Mouse (Mus musculus): ENCODE data around the gene Cib3. TPM values are rescaled to one million over a fixed set of nuclear protein-coding genes. Genes with fewer than 3 reads are reported as not detected.

The Cib3 gene
- 0.16 TPM in 1 of 2 replicates, not detected in the other for polyA plus RNA-seq (2012; rRNA removed)

GRCm38 (mm10) chr8:72212751-72213150 lies at the start of gene Cib3:
Gene Cib3, minus strand, starts transcription at chr8:72212837.

DNA sequence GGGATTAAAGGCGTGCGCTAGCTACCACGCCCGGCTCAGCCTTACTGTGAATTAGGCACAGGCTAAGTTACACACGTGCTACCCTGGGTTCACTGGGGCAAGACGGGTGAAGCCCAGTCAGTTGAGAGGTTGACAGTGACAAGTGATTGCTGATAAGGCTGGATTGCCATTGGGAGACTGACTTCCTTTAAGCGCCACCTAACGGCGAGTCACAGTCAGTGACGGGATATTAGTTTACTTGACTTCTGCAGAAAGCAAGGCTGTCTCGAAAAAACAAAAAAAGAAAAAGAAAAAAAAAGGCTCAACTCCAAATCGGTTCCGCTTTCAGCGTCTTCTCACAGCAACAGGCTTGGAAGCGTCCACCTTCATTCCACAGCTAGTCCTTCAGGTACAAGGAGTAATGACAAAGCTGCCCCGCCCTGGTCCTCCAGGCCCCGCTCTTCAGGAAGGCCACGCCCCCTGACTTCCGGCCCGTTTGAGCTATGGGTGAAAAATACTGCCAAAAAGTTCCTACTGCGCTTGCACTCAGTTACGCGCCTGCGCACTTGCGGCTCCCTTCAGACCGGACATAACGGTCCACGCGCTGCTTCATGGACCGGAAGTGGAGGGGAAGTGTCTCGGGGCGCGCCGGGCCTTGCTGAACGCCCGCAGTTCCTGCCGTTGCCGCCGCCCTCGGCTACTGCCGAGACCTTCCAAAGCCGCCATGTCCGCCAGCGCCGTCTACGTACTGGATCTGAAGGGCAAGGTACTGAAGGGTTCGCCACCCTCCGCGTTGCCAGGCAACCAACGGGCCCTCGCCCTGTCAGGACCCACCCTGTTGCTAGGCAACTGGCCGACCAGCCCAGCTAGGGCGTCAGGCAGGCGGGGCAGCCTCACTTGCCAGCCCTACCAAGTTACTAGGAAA lies 27.1 kb upstream of the Cib3 start, which contains the start of gene Ap1m1:
Gene Ap1m1, plus strand, starts transcription at position 520 of the 904 bp plus-strand sequence.

DNA sequence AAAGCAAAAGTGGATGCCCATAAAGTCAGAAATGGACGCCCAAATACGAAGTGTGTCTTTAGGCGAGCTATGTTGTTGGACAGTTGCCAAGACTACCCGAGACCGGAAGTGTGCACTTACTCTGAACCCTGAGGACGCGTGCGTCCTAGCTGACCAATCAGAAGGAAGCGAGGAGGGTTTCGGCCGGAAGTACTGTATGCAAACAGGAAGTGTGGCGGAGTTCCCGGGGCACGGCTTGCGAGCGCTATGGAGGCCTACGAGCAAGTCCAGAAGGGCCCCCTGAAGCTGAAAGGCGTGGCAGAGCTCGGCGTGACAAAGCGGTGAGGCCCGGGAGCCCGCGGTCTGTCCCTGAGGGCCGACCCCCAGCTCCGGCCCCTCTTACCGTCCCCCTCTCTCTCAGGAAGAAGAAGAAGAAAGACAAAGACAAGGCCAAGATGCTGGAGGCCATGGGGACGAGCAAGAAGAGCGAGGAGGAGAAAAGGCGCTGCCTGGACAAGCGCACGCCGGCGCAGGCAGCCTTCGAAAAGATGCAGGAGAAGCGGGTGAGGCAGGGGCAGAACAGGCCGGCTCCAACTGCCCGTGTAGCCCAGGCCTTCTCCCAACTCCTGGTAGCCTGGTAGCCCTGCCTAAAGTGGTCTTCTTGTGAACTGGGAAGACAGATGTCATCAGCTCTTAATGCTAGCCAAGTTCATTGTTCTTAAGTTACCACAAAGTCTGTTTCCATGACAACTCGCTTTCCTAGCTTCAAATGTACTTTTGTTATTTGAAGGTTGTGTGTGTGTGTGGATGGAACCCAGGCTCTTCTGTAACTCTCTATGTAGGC lies 7.1 kb upstream of the Cib3 start, which contains the start of gene Fam32a:
Gene Fam32a, plus strand, starts transcription at position 190 of the 823 bp plus-strand sequence.

GRCm38 (mm10) chr8:72213536-72213935 lies 899 bp upstream of the Cib3 start, which contains the start of gene Gm11034:
Gene Gm11034, minus strand, starts transcription at chr8:72213636.

DNA sequence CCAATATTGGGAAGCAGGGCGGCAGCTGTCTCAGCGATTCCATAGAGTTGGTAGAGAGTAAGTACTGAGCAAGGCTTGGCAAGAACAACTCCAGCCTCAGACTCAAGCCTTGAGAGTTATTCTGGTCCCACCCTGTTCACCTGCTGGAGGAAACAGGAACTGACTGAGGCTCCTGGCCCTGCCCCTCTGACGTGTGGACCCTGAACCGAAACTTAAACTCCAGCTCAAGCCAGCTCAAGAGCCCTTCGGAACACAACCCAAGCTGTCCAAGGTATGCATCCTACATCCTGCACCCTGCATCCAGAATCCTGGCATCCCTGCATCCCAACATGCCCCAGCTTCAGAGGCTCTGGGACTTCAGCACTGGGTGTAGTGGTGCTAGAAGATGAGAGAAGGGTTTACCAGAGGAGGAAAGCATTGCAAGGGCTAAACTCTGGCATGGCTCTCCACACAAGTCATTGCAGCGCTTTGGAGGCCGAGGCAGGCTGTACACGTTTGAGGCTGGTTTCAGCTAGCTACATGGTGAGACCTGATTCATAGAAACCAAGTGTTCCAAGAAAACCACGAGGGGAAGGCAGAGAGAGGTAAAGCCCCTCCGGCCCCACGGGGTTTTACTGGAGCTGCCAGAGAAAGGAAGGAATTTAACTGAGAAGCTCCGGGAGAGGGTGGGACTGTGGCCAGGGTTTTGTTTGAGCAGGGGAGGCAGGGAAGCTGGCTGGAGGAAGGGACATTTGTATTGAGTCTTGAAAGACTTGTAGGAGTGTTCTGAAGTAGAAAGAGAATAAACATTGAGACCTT lies 23.0 kb downstream of the Cib3 start, which contains the start of gene Hsh2d:
Gene Hsh2d, plus strand, starts transcription at position 222 of the 798 bp plus-strand sequence.

GRCm38 (mm10) chr8:72160707-72161697 lies 51.6 kb downstream of the Cib3 start, which contains the start of gene Rab8a:
Gene Rab8a, plus strand, starts transcription at chr8:72161200.

Other genes starting within 250 kb of the Cib3 start
- 6.1 and 21.1 TPM in 2 replicates for gene Cyp4f18, start 203.2 kb downstream of the Cib3 start, polyA plus RNA-seq (2012; rRNA removed)
- not detected in 2 replicates for gene Olfr372, start 171.6 kb downstream of the Cib3 start, polyA plus RNA-seq (2012; rRNA removed)
- not detected in 2 replicates for gene Olfr373, start 129.7 kb downstream of the Cib3 start, polyA plus RNA-seq (2012; rRNA removed)
- not detected in 2 replicates for gene Olfr374, start 105.8 kb downstream of the Cib3 start, polyA plus RNA-seq (2012; rRNA removed)
- gene Tpm4, start 77.9 kb downstream of the Cib3 start, polyA plus RNA-seq (2012; rRNA removed), result 26.4 and 27.0 TPM in 2 replicates
- 15.6 and 16.6 TPM in 2 replicates for gene Rab8a, start 51.6 kb downstream of the Cib3 start, polyA plus RNA-seq (2012; rRNA removed)
- 2.1 and 2.7 TPM in 2 replicates for gene Hsh2d, start 23.2 kb downstream of the Cib3 start, polyA plus RNA-seq (2012; rRNA removed)
- gene Gm11034, start 799 bp upstream of the Cib3 start, polyA plus RNA-seq (2012; rRNA removed), result not detected in 2 replicates
- gene Fam32a, start 6.9 kb upstream of the Cib3 start, polyA plus RNA-seq (2012; rRNA removed), result 14.5 and 17.2 TPM in 2 replicates
- 19.7 and 21.1 TPM in 2 replicates for gene Ap1m1, start 27.2 kb upstream of the Cib3 start, polyA plus RNA-seq (2012; rRNA removed)
- gene Gm10282, start 92.4 kb upstream of the Cib3 start, polyA plus RNA-seq (2012; rRNA removed), result 0.06 TPM in 1 of 2 replicates, not detected in the other
- gene Klf2, start 106.2 kb upstream of the Cib3 start, polyA plus RNA-seq (2012; rRNA removed), result 17.2 and 35.7 TPM in 2 replicates
- gene Eps15l1, start 208.6 kb upstream of the Cib3 start, polyA plus RNA-seq (2012; rRNA removed), result 10.4 and 13.6 TPM in 2 replicates
- gene Calr3, start 231.0 kb upstream of the Cib3 start, polyA plus RNA-seq (2012; rRNA removed), result not detected in 2 replicates
- gene 1700030K09Rik, start 231.0 kb upstream of the Cib3 start, polyA plus RNA-seq (2012; rRNA removed), result 2.2 and 2.8 TPM in 2 replicates